Mouse (Mus musculus): Measurements from ENCODE around the gene Ube2e1. TPM values are rescaled to one million over a fixed set of nuclear protein-coding genes. Genes with fewer than 3 reads are reported as not detected.
A peak's percentile ranks its signal among the peaks of the same experiment; 100 is the strongest.
"Not testable (repeated sequence)": the region's sequence is repeated elsewhere in the genome, so short reads cannot be mapped to it uniquely, and the experiment has no call there.

Gene Ube2e1
- total and polyA plus RNA-seq, 2 experiments from 2014 or later: 49.7 to 158 TPM

GRCm38 (mm10) chr14:18280375-18280774 lies 51.3 kb downstream of the Ube2e1 start:
- TF ChIP-seq CTCF (IDR thresholded peaks at IDR 0.05; ENCODE audit: low read depth): no peak
- no peak overlapping the region for H3K4me3 ChIP-seq (ENCODE audit: low read depth, low read length)
- H3K9me3 ChIP-seq (ENCODE audit: low read length): no peaks in the 10 kb centered on the region
- WGBS: 64% methylated on average over 5 of the region's 5 CpGs
- no peaks in the 10 kb centered on the region for H3K27me3 ChIP-seq (ENCODE audit: insufficient read depth, low read length)
- H3K36me3 ChIP-seq (ENCODE audit: insufficient read depth): peaks cover 32% of the 10 kb centered on the region
- no peak overlapping the region for H3K9ac ChIP-seq
- no peak for ATAC-seq
- H3K27ac ChIP-seq (ENCODE audit: low read depth, low read length): no peak overlapping the region
- no peak for DNase-seq
- H3K4me2 ChIP-seq (ENCODE audit: low read depth): no peak overlapping the region
- H3K4me1 ChIP-seq (ENCODE audit: insufficient read depth): no peaks in the 10 kb centered on the region

- H3K36me3 ChIP-seq (ENCODE audit: insufficient read depth): peaks cover 8% of the 10 kb centered on the region; the same call in 1 of the 2 replicates
- H3K9ac ChIP-seq: no peak overlapping the region
- no peak overlapping the region for H3K27ac ChIP-seq (ENCODE audit: low read depth, low read length)
- no peak for DNase-seq
- H3K4me3 ChIP-seq (ENCODE audit: low read depth, low read length): no peak overlapping the region
- H3K9me3 ChIP-seq (ENCODE audit: low read length): no peaks in the 10 kb centered on the region
- no peak overlapping the region for H3K4me2 ChIP-seq (ENCODE audit: low read depth)
- no peak for ATAC-seq
- WGBS: 86% methylated on average over 1 of the region's 1 CpGs
- no peaks in the 10 kb centered on the region for H3K4me1 ChIP-seq (ENCODE audit: insufficient read depth)
- no peaks in the 10 kb centered on the region for H3K27me3 ChIP-seq (ENCODE audit: insufficient read depth, low read length)
- no peak for TF ChIP-seq CTCF (IDR thresholded peaks at IDR 0.05; ENCODE audit: low read depth)
These were observed 57.1 kb downstream of the Ube2e1 start for GRCm38 (mm10) chr14:18274526-18274925.

- TF ChIP-seq CTCF (IDR thresholded peaks at IDR 0.05; ENCODE audit: low read depth): no peak
- 5% methylated on average over 7 of the region's 7 CpGs for WGBS
- DNase-seq: no peak
These were observed 60.0 kb downstream of the Ube2e1 start for GRCm38 (mm10) chr14:18271666-18272065.

GRCm38 (mm10) chr14:18270529-18271441 lies 60.9 kb downstream of the Ube2e1 start, which contains the start of the genes Nkiras1 and Rpl15:
TSS of gene Nkiras1 (plus strand) at chr14:18271136.
TSS of gene Rpl15 (minus strand) at chr14:18271391.
- WGBS: 1% methylated on average over 77 of the region's 78 CpGs
- H3K27me3 ChIP-seq (ENCODE audit: insufficient read depth, low read length): no peaks in the 10 kb centered on the region
- peaks cover 18% of the 10 kb centered on the region for H3K36me3 ChIP-seq (ENCODE audit: insufficient read depth)
- peak; percentile 99 for ATAC-seq
- H3K9me3 ChIP-seq (ENCODE audit: low read length): no peaks in the 10 kb centered on the region
- H3K27ac ChIP-seq (ENCODE audit: low read depth, low read length): peak within 1 kb of the TSS; percentile 89
- H3K9ac ChIP-seq: peak within 1 kb of the TSS; percentile 99
- peak; percentile 98 for DNase-seq
- H3K4me2 ChIP-seq (ENCODE audit: low read depth): peak within 1 kb of the TSS; percentile 78
- no peak; the same call in 1 of the 2 replicates for TF ChIP-seq CTCF (IDR thresholded peaks at IDR 0.05; ENCODE audit: low read depth)
- H3K4me1 ChIP-seq (ENCODE audit: insufficient read depth): 0 out of 2 replicates have a peak, but pooled peaks cover 7% of the 10 kb centered on the region
- peak within 1 kb of the TSS; percentile 89 for H3K4me3 ChIP-seq (ENCODE audit: low read depth, low read length)

More at GRCm38 (mm10) chr14:18271666-18272065, 60.0 kb downstream of the Ube2e1 start:
- Histone ChIP-seq H3K27me3 (ENCODE audit: insufficient read depth, low read length) (no peaks in the 10 kb centered on the region), H3K4me3 (ENCODE audit: low read depth, low read length) (peak overlapping the region; percentile 89), H3K27ac (ENCODE audit: low read depth, low read length) (peak overlapping the region; percentile 73), H3K9me3 (ENCODE audit: low read length) (no peaks in the 10 kb centered on the region), H3K36me3 (ENCODE audit: insufficient read depth) (peaks cover 15% of the 10 kb centered on the region), H3K4me1 (ENCODE audit: insufficient read depth) (0 out of 2 replicates have a peak, but pooled peaks cover 7% of the 10 kb centered on the region), H3K4me2 (ENCODE audit: low read depth) (peak overlapping the region; percentile 66), H3K9ac (peak overlapping the region; percentile 79)
- ATAC-seq: no peak

- not testable (repeated sequence) for H3K9me3 ChIP-seq (ENCODE audit: low read length); DNase-seq; H3K27me3 ChIP-seq (ENCODE audit: insufficient read depth, low read length); H3K4me1 ChIP-seq (ENCODE audit: insufficient read depth)
- under 1% methylated on average over 22 of the region's 24 CpGs for WGBS
- ATAC-seq: peak; percentile 1; the same call in 1 of the 2 replicates
- Histone ChIP-seq H3K4me2 (ENCODE audit: low read depth) (peak overlapping the region; percentile 78), H3K27ac (ENCODE audit: low read depth, low read length) (peak overlapping the region; percentile 89), H3K4me3 (ENCODE audit: low read depth, low read length) (peak overlapping the region; percentile 89), H3K36me3 (ENCODE audit: insufficient read depth) (peaks cover 18% of the 10 kb centered on the region), H3K9ac (peak overlapping the region; percentile 99)
These were observed 61.6 kb downstream of the Ube2e1 start for GRCm38 (mm10) chr14:18269947-18270528.

- H3K27ac ChIP-seq (ENCODE audit: low read depth, low read length): no peak overlapping the region
- 0 out of 2 replicates have a peak, but pooled peaks cover 4% of the 10 kb centered on the region for H3K4me1 ChIP-seq (ENCODE audit: insufficient read depth)
- H3K4me3 ChIP-seq (ENCODE audit: low read depth, low read length): no peak overlapping the region
- 11% methylated on average over 4 of the region's 4 CpGs for WGBS
- no peaks in the 10 kb centered on the region for H3K9me3 ChIP-seq (ENCODE audit: low read length)
- DNase-seq (peak; percentile 44), ATAC-seq (peak; percentile 60)
- H3K27me3 ChIP-seq (ENCODE audit: insufficient read depth, low read length): no peaks in the 10 kb centered on the region
- H3K36me3 ChIP-seq (ENCODE audit: insufficient read depth): peaks cover 23% of the 10 kb centered on the region
- no peak overlapping the region for H3K9ac ChIP-seq
- no peak overlapping the region for H3K4me2 ChIP-seq (ENCODE audit: low read depth)
- TF ChIP-seq CTCF (IDR thresholded peaks at IDR 0.05; ENCODE audit: low read depth): no peak
These were observed 68.2 kb downstream of the Ube2e1 start for GRCm38 (mm10) chr14:18263427-18263826.

All from forebrain, postnatal 0 days (tissue).